Mouse (Mus musculus): ENCODE data around the gene Arfgef2. TPM values are rescaled to one million over a fixed set of nuclear protein-coding genes. Genes with fewer than 3 reads are reported as not detected.
A peak's percentile ranks its signal among the peaks of the same experiment; 100 is the strongest.

Arfgef2 gene
- total and polyA plus RNA-seq, 2 experiments from 2014 or later: 5.2 to 15.5 TPM

GRCm38 (mm10) chr2:166899161-166899560 is 93.8 kb downstream of the Arfgef2 start:
- ATAC-seq (ENCODE audit: insufficient read depth, low read depth) (no peak), DNase-seq (ENCODE audit: low spot score) (no peak)
- Histone ChIP-seq H3K36me3 (replicated peaks; ENCODE audit: control insufficient read depth, insufficient read depth, low read length) (peaks cover 29% of the 10 kb centered on the region), H3K4me1 (ENCODE audit: control insufficient read depth, insufficient read depth) (no peaks in the 10 kb centered on the region), H3K4me2 (ENCODE audit: low read depth, low read length) (no peak overlapping the region), H3K9me3 (replicated peaks; ENCODE audit: control insufficient read depth, low read length) (no peaks in the 10 kb centered on the region), H3K27me3 (ENCODE audit: control insufficient read depth, insufficient read depth, low read length) (no peaks in the 10 kb centered on the region), H3K27ac (ENCODE audit: low read depth) (no peak overlapping the region), H3K9ac (replicated peaks; ENCODE audit: low read depth, low read length) (no peak overlapping the region), H3K4me3 (ENCODE audit: low read depth, low read length) (no peak overlapping the region)
- TF ChIP-seq CTCF (IDR thresholded peaks at IDR 0.05; ENCODE audit: low read depth): no peak
- TF ChIP-seq EP300 (IDR thresholded peaks at IDR 0.05; ENCODE audit: low read depth): no peak
- whole genome bisulfite sequencing: 89% methylated on average over 2 of the region's 2 CpGs

GRCm38 (mm10) chr2:166899746-166900145 is 94.4 kb downstream of the Arfgef2 start:
- ATAC-seq (ENCODE audit: insufficient read depth, low read depth) (no peak), DNase-seq (ENCODE audit: low spot score) (no peak)
- no peaks in the 10 kb centered on the region for H3K27me3 ChIP-seq (ENCODE audit: control insufficient read depth, insufficient read depth, low read length)
- H3K36me3 ChIP-seq (replicated peaks; ENCODE audit: control insufficient read depth, insufficient read depth, low read length): peaks cover 23% of the 10 kb centered on the region
- H3K4me1 ChIP-seq (ENCODE audit: control insufficient read depth, insufficient read depth): no peaks in the 10 kb centered on the region
- no peak overlapping the region for H3K27ac ChIP-seq (ENCODE audit: low read depth)
- no peak for TF ChIP-seq CTCF (IDR thresholded peaks at IDR 0.05; ENCODE audit: low read depth)
- no peaks in the 10 kb centered on the region for H3K9me3 ChIP-seq (replicated peaks; ENCODE audit: control insufficient read depth, low read length)
- H3K4me3 ChIP-seq (ENCODE audit: low read depth, low read length): no peak overlapping the region
- H3K4me2 ChIP-seq (ENCODE audit: low read depth, low read length): no peak overlapping the region
- H3K9ac ChIP-seq (replicated peaks; ENCODE audit: low read depth, low read length): no peak overlapping the region
- WGBS: 71% methylated on average over 3 of the region's 3 CpGs

GRCm38 (mm10) chr2:166900792-166901505 is 95.6 kb downstream of the Arfgef2 start:
- no peak for DNase-seq (ENCODE audit: low spot score)
- Histone ChIP-seq H3K4me3 (ENCODE audit: low read depth, low read length) (no peak overlapping the region), H3K9ac (replicated peaks; ENCODE audit: low read depth, low read length) (no peak overlapping the region), H3K27me3 (ENCODE audit: control insufficient read depth, insufficient read depth, low read length) (no peaks in the 10 kb centered on the region), H3K27ac (ENCODE audit: low read depth) (no peak overlapping the region), H3K36me3 (replicated peaks; ENCODE audit: control insufficient read depth, insufficient read depth, low read length) (peaks cover 13% of the 10 kb centered on the region; the same call in 1 of the 2 replicates), H3K4me2 (ENCODE audit: low read depth, low read length) (no peak overlapping the region), H3K9me3 (replicated peaks; ENCODE audit: control insufficient read depth, low read length) (no peaks in the 10 kb centered on the region), H3K4me1 (ENCODE audit: control insufficient read depth, insufficient read depth) (no peaks in the 10 kb centered on the region)
- WGBS: 80% methylated on average over 8 of the region's 8 CpGs
- no peak for ATAC-seq (ENCODE audit: insufficient read depth, low read depth)
- TF ChIP-seq EP300 (IDR thresholded peaks at IDR 0.05; ENCODE audit: low read depth): no peak
- no peak for TF ChIP-seq CTCF (IDR thresholded peaks at IDR 0.05; ENCODE audit: low read depth)

GRCm38 (mm10) chr2:166903719-166904282 is 98.4 kb downstream of the Arfgef2 start:
- no peak overlapping the region for H3K4me3 ChIP-seq (ENCODE audit: low read depth, low read length)
- no peaks in the 10 kb centered on the region; the same call in 1 of the 2 replicates for H3K36me3 ChIP-seq (replicated peaks; ENCODE audit: control insufficient read depth, insufficient read depth, low read length)
- H3K4me2 ChIP-seq (ENCODE audit: low read depth, low read length): no peak overlapping the region
- no peak for ATAC-seq (ENCODE audit: insufficient read depth, low read depth)
- no peak overlapping the region for H3K27ac ChIP-seq (ENCODE audit: low read depth)
- no peak for DNase-seq (ENCODE audit: low spot score)
- H3K4me1 ChIP-seq (ENCODE audit: control insufficient read depth, insufficient read depth): peaks cover 8% of the 10 kb centered on the region; the same call in 1 of the 2 replicates
- no peaks in the 10 kb centered on the region for H3K27me3 ChIP-seq (ENCODE audit: control insufficient read depth, insufficient read depth, low read length)
- no peak overlapping the region for H3K9ac ChIP-seq (replicated peaks; ENCODE audit: low read depth, low read length)
- H3K9me3 ChIP-seq (replicated peaks; ENCODE audit: control insufficient read depth, low read length): no peaks in the 10 kb centered on the region
- no peak for TF ChIP-seq EP300 (IDR thresholded peaks at IDR 0.05; ENCODE audit: low read depth)
- no peak for TF ChIP-seq CTCF (IDR thresholded peaks at IDR 0.05; ENCODE audit: low read depth)
- WGBS: 91% methylated on average over 6 of the region's 6 CpGs

- H3K9ac ChIP-seq (replicated peaks; ENCODE audit: low read depth, low read length): peak within 1 kb of the TSS; percentile 83
- no peaks in the 10 kb centered on the region for H3K27me3 ChIP-seq (ENCODE audit: control insufficient read depth, insufficient read depth, low read length)
- DNase-seq (ENCODE audit: low spot score) (peak; percentile 98), ATAC-seq (ENCODE audit: insufficient read depth, low read depth) (peak; percentile 94)
- peaks cover 14% of the 10 kb centered on the region; the same call in 1 of the 2 replicates for H3K4me1 ChIP-seq (ENCODE audit: control insufficient read depth, insufficient read depth)
- H3K36me3 ChIP-seq (replicated peaks; ENCODE audit: control insufficient read depth, insufficient read depth, low read length): no peaks in the 10 kb centered on the region; the same call in 1 of the 2 replicates
- under 1% methylated on average over 70 of the region's 80 CpGs for WGBS
- H3K4me2 ChIP-seq (ENCODE audit: low read depth, low read length): peak within 1 kb of the TSS; percentile 81
- H3K9me3 ChIP-seq (replicated peaks; ENCODE audit: control insufficient read depth, low read length): no peaks in the 10 kb centered on the region
- no peak for TF ChIP-seq CTCF (IDR thresholded peaks at IDR 0.05; ENCODE audit: low read depth)
- TF ChIP-seq EP300 (IDR thresholded peaks at IDR 0.05; ENCODE audit: low read depth): 0 out of 2 replicates have a peak, but pooled peaks have one; percentile 48
- peak within 1 kb of the TSS; percentile 86 for H3K4me3 ChIP-seq (ENCODE audit: low read depth, low read length)
- peak within 1 kb of the TSS; percentile 99 for H3K27ac ChIP-seq (ENCODE audit: low read depth)
Observed at GRCm38 (mm10) chr2:166905711-166906522, 100.5 kb downstream of the Arfgef2 start, which contains the start of gene Cse1l. Gene Cse1l (plus strand): TSS chr2:166906040.
